Mouse (Mus musculus) brain, embryonic 14.5 days (tissue): ENCODE results near the gene Gm5114.
"Not testable (repeated sequence)": the region's sequence is repeated elsewhere in the genome, so short reads cannot be mapped to it uniquely, and the experiment has no call there.

Experiments
- CTCF ChIP-seq: fragments of 200-500 bp; IDR thresholded peaks from 2 replicates; pipeline ENCODE4 v1.5.1; 2012; ENCODE audit warnings: inconsistent platforms, mild to moderate bottlenecking, moderate library complexity, borderline replicate concordance; ENCODE audit not compliant: insufficient read depth, insufficient read length; ENCODE audit errors: extremely low read depth
- POLR2A ChIP-seq: fragments of 200-500 bp; IDR thresholded peaks from 2 replicates; pipeline ENCODE4 v1.6.1; 2012; ENCODE audit warnings: mild to moderate bottlenecking, inconsistent platforms, borderline replicate concordance; ENCODE audit not compliant: poor library complexity, insufficient read depth, insufficient read length, severe bottlenecking; ENCODE audit errors: extremely low read depth

DNA sequence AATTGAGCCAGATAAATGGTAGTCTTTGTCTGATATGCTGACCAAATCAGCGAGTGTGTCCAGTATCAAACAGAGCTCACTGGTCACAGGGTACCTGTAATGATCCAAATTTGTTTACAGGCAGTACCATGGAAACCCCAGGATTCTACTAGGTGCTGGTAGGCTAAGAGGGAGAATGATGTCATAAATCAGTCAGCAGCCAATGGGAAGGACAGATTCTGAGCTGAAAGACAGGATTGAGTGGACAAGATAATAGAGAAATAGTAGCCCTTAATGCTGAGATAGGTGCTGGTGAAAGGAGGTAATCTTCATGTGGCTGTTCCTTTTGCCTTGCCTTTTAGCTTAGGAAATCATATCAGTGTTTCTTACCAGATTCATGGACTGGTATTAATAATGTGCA lies at the start of gene Gm5114:
- not testable (repeated sequence) for TF ChIP-seq POLR2A, CTCF
